Mouse (Mus musculus) MEL (cell line): ENCODE measurements around the gene Stx2.

Source experiments
- CHD1 ChIP-seq: IDR thresholded peaks from 2 replicates; pipeline ENCODE4 v1.6.1; 2012; ENCODE audit warnings: low read depth, mild to moderate bottlenecking, inconsistent platforms, low read length, improper control_type of control experiment
- CHD2 ChIP-seq: IDR thresholded peaks from 2 replicates; pipeline ENCODE4 v1.6.1; 2011; ENCODE audit warnings: low read length, improper control_type of control experiment
- CTCF ChIP-seq, 3 experiments: IDR thresholded peaks in 2 of 3; conservative IDR thresholded peaks in 1 of 3; 2 replicates each; pipeline ENCODE4 v1.5.1; 2011 to 2012; ENCODE audit warnings: low read length in 3 of 3, low read depth in 2 of 3, mild to moderate bottlenecking in 2 of 3, improper control_type of control experiment in 1 of 3, inconsistent platforms in 1 of 3, mixed read lengths in 1 of 3, moderate library complexity in 1 of 3; ENCODE audit not compliant: control insufficient read depth in 1 of 3, insufficient read depth in 1 of 3, poor library complexity in 1 of 3, severe bottlenecking in 1 of 3
- ELF1 ChIP-seq: IDR thresholded peaks from 2 replicates; pipeline ENCODE4 v1.6.1; 2014; ENCODE audit warnings: low read depth, mild to moderate bottlenecking, inconsistent platforms, low read length, improper control_type of control experiment, moderate library complexity
- EP300 ChIP-seq, 2 experiments: IDR thresholded peaks; 2 replicates each; pipeline ENCODE4 v1.6.1; 2011; ENCODE audit warnings: improper control_type of control experiment in 2 of 2, low read length in 2 of 2, low read depth in 1 of 2, mild to moderate bottlenecking in 1 of 2
- GATA1 ChIP-seq: IDR thresholded peaks from 2 replicates; pipeline ENCODE4 v1.6.1; 2011; ENCODE audit warnings: low read depth, low read length, improper control_type of control experiment
- MYC ChIP-seq: IDR thresholded peaks from 2 replicates; pipeline ENCODE4 v1.6.1; 2011; ENCODE audit warnings: low read depth, mild to moderate bottlenecking, low read length, improper control_type of control experiment, moderate library complexity
- POLR2A ChIP-seq, 2 experiments: IDR thresholded peaks; 2 replicates each; pipeline ENCODE4 v1.6.1; 2011 to 2012; ENCODE audit warnings: low read length in 2 of 2, mild to moderate bottlenecking in 2 of 2, control low read depth in 1 of 2, improper control_type of control experiment in 1 of 2, low read depth in 1 of 2, moderate library complexity in 1 of 2; ENCODE audit not compliant: control insufficient read depth in 1 of 2, insufficient read depth in 1 of 2, poor library complexity in 1 of 2
- USF1 ChIP-seq: IDR thresholded peaks from 2 replicates; pipeline ENCODE4 v1.6.1; 2014; ENCODE audit warnings: low read depth, mild to moderate bottlenecking, inconsistent platforms, low read length, improper control_type of control experiment, moderate library complexity
- ZMIZ1 ChIP-seq: IDR thresholded peaks from 2 replicates; pipeline ENCODE4 v1.6.1; 2012; ENCODE audit warnings: low read depth, mild to moderate bottlenecking, inconsistent platforms, low read length, improper control_type of control experiment, moderate library complexity

GRCm38 (mm10) chr5:129015020-129015419, 6.6 kb upstream of the Stx2 start:
- TF ChIP-seq GATA1 (peak; percentile 48; the same call in 1 of the 2 replicates), ELF1 (no peak), CHD2 (no peak), MYC (no peak), POLR2A (IDR thresholded peaks at IDR 0.05; ENCODE audit: control insufficient read depth in 1 of 2, insufficient read depth in 1 of 2, low read depth in 1 of 2, low read length in 2 of 2, poor library complexity in 1 of 2) (no peak), CHD1 (no peak), CTCF (IDR thresholded peaks at IDR 0.05 in 2 of 3, conservative IDR thresholded peaks at IDR 0.05 in 1 of 3; ENCODE audit: control insufficient read depth in 1 of 3, insufficient read depth in 1 of 3, low read depth in 2 of 3, low read length in 3 of 3, poor library complexity in 1 of 3, severe bottlenecking in 1 of 3) (no peak), EP300 (IDR thresholded peaks at IDR 0.05; ENCODE audit: low read depth in 1 of 2, low read length in 2 of 2) (peak in 1 of 2 experiments; percentile 28; a peak in 1 of 4 replicates), USF1 (no peak), ZMIZ1 (no peak)
